7 mouse cellular contexts compared by ENCODE assay signal in the genomic region with DNA sequence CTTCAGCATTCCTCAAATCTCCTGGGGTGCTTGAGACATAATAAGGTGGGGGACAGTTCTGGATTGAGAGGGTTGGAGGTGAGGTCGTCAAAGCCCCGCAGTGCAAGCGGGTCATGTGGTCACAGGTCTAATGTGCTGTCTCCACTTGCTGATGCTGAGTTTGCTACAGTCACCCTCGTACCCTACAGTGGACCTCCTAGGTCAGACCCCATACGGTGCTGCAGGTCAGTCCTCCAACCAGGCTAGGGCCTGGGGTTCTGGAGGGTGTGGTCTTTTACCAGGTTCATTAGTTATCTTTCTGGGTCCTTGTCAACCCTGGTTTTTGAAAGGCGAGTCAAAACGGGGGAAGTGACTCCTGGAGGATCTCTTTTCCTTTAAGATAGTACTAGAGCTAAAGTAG. TPM values are rescaled to one million over a fixed set of nuclear protein-coding genes. Genes with fewer than 3 reads are reported as not detected.
A peak's percentile ranks its signal among the peaks of the same experiment; 100 is the strongest.
DNase-seq lines count a peak whose midpoint lies in the region; ATAC-seq lines count a peak whose summit lies in the region.

No protein-coding gene starts in this region.

- 5% methylated on average over 7 of the region's 7 CpGs for WGBS in embryonic facial prominence, embryonic 15.5 days
- WGBS in limb, embryonic 11.5 days: 4% methylated on average over 7 of the region's 7 CpGs
- 12% methylated on average over 7 of the region's 7 CpGs for WGBS in stomach, embryonic 15.5 days

- H3K27ac ChIP-seq in embryonic facial prominence, embryonic 15.5 days (replicated peaks): peak overlapping the region; percentile 34; the same call in 1 of the 2 replicates
- no peak overlapping the region for H3K27ac ChIP-seq in limb, embryonic 11.5 days (replicated peaks; ENCODE audit: low read depth, low read length)
- H3K27ac ChIP-seq in stomach, embryonic 15.5 days: 0 out of 2 replicates have a peak overlapping the region, but pooled peaks have one; percentile 28

- peak overlapping the region; percentile 98 for H3K4me3 ChIP-seq in megakaryocyte, embryonic 14.5 days (replicated peaks)
- H3K4me3 ChIP-seq in embryonic facial prominence, embryonic 15.5 days (replicated peaks): peak overlapping the region; percentile 79
- peak overlapping the region; percentile 75 for H3K4me3 ChIP-seq in limb, embryonic 11.5 days (ENCODE audit: low read depth, low read length)
- H3K4me3 ChIP-seq in stomach, embryonic 15.5 days (replicated peaks): peak overlapping the region; percentile 76

- no peak for ATAC-seq in megakaryocyte, adult 5-6 weeks (ENCODE audit: poor library complexity, severe bottlenecking)
- ATAC-seq in embryonic facial prominence, embryonic 15.5 days (ENCODE audit: insufficient number of reproducible peaks, low FRiP score, low TSS enrichment, low read depth): no peak
- ATAC-seq in limb, embryonic 11.5 days (ENCODE audit: insufficient number of reproducible peaks, low FRiP score, low TSS enrichment, low read depth): peak; percentile 46; the same call in 1 of the 2 replicates
- 0 out of 2 replicates have a peak, but pooled peaks have one; percentile 31 for ATAC-seq in stomach, embryonic 15.5 days (ENCODE audit: insufficient read depth, low FRiP score, low read depth)

- peak; percentile 54 for DNase-seq in limb, embryonic 11.5 days (ENCODE audit: low spot score)
- DNase-seq in ovary, adult 18-20 months (ENCODE audit: low spot score): no peak
- DNase-seq in kidney, adult 18-20 months: no peak

- H3K36me3 ChIP-seq in megakaryocyte, embryonic 14.5 days (replicated peaks; ENCODE audit: low read length): no peaks in the 10 kb centered on the region
- no peaks in the 10 kb centered on the region for H3K36me3 ChIP-seq in embryonic facial prominence, embryonic 15.5 days
- no peaks in the 10 kb centered on the region for H3K36me3 ChIP-seq in limb, embryonic 11.5 days (ENCODE audit: control insufficient read depth, insufficient read depth, low read length)
- H3K36me3 ChIP-seq in stomach, embryonic 15.5 days: no peaks in the 10 kb centered on the region

- peaks cover 90% of the 10 kb centered on the region for H3K4me1 ChIP-seq in megakaryocyte, embryonic 14.5 days
- H3K4me1 ChIP-seq in embryonic facial prominence, embryonic 15.5 days: peaks cover 43% of the 10 kb centered on the region
- H3K4me1 ChIP-seq in limb, embryonic 11.5 days (ENCODE audit: control insufficient read depth, insufficient read depth, low read length): peaks cover 25% of the 10 kb centered on the region
- H3K4me1 ChIP-seq in stomach, embryonic 15.5 days: peaks cover 41% of the 10 kb centered on the region

- peak overlapping the region; percentile 82 for H3K9ac ChIP-seq in embryonic facial prominence, embryonic 15.5 days
- peak overlapping the region; percentile 90 for H3K9ac ChIP-seq in limb, embryonic 11.5 days (ENCODE audit: low read length)
- H3K9ac ChIP-seq in stomach, embryonic 15.5 days: no peak overlapping the region

- peak overlapping the region; percentile 80 for H3K4me2 ChIP-seq in embryonic facial prominence, embryonic 15.5 days (replicated peaks)
- peak overlapping the region; percentile 84 for H3K4me2 ChIP-seq in limb, embryonic 11.5 days (ENCODE audit: low read depth, severe bottlenecking)
- H3K4me2 ChIP-seq in stomach, embryonic 15.5 days: peak overlapping the region; percentile 97

- H3K27me3 ChIP-seq in megakaryocyte, embryonic 14.5 days (replicated peaks): peaks cover 32% of the 10 kb centered on the region
- H3K27me3 ChIP-seq in embryonic facial prominence, embryonic 15.5 days: no peaks in the 10 kb centered on the region
- H3K27me3 ChIP-seq in limb, embryonic 11.5 days (ENCODE audit: control insufficient read depth, insufficient read depth, low read length): 0 out of 2 replicates have a peak, but pooled peaks cover 2% of the 10 kb centered on the region
- H3K27me3 ChIP-seq in stomach, embryonic 15.5 days (replicated peaks): no peaks in the 10 kb centered on the region

- H3K9me3 ChIP-seq in megakaryocyte, embryonic 14.5 days: peaks cover 11% of the 10 kb centered on the region
- no peaks in the 10 kb centered on the region for H3K9me3 ChIP-seq in embryonic facial prominence, embryonic 15.5 days (replicated peaks)
- H3K9me3 ChIP-seq in limb, embryonic 11.5 days (ENCODE audit: control insufficient read depth, low read length): no peaks in the 10 kb centered on the region
- H3K9me3 ChIP-seq in stomach, embryonic 15.5 days: no peaks in the 10 kb centered on the region

RNA-seq across cellular contexts. Expression of gene Gramd4, which starts 0.4 kb away (rescaled TPM):
- polyA plus RNA-seq in megakaryocyte, embryonic 14.5 days (2012; ENCODE audit: insufficient read depth, low replicate concordance): 2.2 and 5.0 TPM in 2 replicates
- 11.5 and 13.1 TPM in 2 replicates for total RNA-seq in megakaryocyte, adult 5-6 weeks (2015)
- 36.8 and 46.0 TPM in 2 replicates for total RNA-seq in megakaryocyte, adult 5-6 weeks (2017)
- 17.8 and 18.9 TPM in 2 replicates for polyA plus RNA-seq in embryonic facial prominence, embryonic 15.5 days (2015; fragmentation: Nextera tagmentation; extraction: Ambion mirVana)
- 8.4 and 9.0 TPM in 2 replicates for polyA plus RNA-seq in limb, embryonic 11.5 days (2014; fragmentation: Nextera tagmentation; extraction: Ambion mirVana)
- 13.8 and 15.2 TPM in 2 replicates for polyA plus RNA-seq in stomach, embryonic 15.5 days (2015; fragmentation: Nextera tagmentation; extraction: Ambion mirVana)

RNA-seq across cellular contexts. Expression of gene Celsr1, which starts 24.3 kb away (rescaled TPM):
- 0.02 and 2.1 TPM in 2 replicates for polyA plus RNA-seq in megakaryocyte, embryonic 14.5 days (2012; ENCODE audit: insufficient read depth, low replicate concordance)
- 1.0 and 1.2 TPM in 2 replicates for total RNA-seq in megakaryocyte, adult 5-6 weeks (2015)
- 1.2 and 4.4 TPM in 2 replicates for total RNA-seq in megakaryocyte, adult 5-6 weeks (2017)
- polyA plus RNA-seq in embryonic facial prominence, embryonic 15.5 days (2015; fragmentation: Nextera tagmentation; extraction: Ambion mirVana): 4.2 and 5.1 TPM in 2 replicates
- polyA plus RNA-seq in limb, embryonic 11.5 days (2014; fragmentation: Nextera tagmentation; extraction: Ambion mirVana): 1.6 and 1.9 TPM in 2 replicates
- polyA plus RNA-seq in stomach, embryonic 15.5 days (2015; fragmentation: Nextera tagmentation; extraction: Ambion mirVana): 3.1 and 3.2 TPM in 2 replicates

Comparison
In these comparisons a context has a peak if more than half of its experiments do, and no peak if none do; other contexts are left out.
1. ATAC-seq: peak in limb, embryonic 11.5 days (single experiment) and stomach, embryonic 15.5 days (single experiment); none in megakaryocyte, adult 5-6 weeks (single experiment) and embryonic facial prominence, embryonic 15.5 days (single experiment).
2. Peak in every context shown above with its lines, with median percentiles within 50 percentile points of each other: H3K4me3 ChIP-seq and H3K4me2 ChIP-seq.